Mouse (Mus musculus) adrenal gland, postnatal 4 days (tissue): ENCODE measurements around the gene Fastkd3. TPM values are rescaled to one million over a fixed set of nuclear protein-coding genes. Genes with fewer than 3 reads are reported as not detected.

ENCODE experiments used
- DNase-seq, 2 experiments: peaks; one replicate each; pipeline ENCODE4 v3.0.0; 2021 to 2022; ENCODE audit warnings: low spot score in 2 of 2, mixed read lengths in 2 of 2
- total RNA-seq, 2 experiments: library from RNA; stranded (reverse); gene quantifications; 2 replicates each; pipeline ENCODE4 v1.2.3; 2021

Fastkd3 gene
- total RNA-seq, 2 experiments from 2014 or later = 21.5 to 23.8 TPM

DNA sequence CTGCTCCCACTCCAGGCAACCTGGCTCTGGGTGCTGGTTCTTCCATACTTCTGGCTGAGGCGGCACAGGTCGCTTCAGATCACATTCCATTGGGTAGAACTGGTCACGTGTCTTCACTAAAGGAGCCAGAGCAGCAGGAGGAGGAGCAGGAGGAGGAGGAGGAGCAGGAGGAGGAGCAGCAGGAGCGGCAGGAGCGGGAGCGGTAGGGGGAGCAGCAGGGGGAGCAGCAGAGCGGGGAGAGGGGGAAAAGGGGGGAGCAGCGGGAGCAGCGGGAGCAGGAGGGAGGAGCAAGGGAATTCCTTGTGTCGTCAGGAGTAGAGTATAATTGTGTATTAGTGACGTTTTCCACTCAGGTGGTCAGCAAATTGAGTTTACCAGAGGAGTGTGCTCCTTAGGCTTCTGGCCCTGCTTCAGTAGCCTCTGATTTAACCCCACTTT lies 23.7 kb downstream of the Fastkd3 start:
- DNase-seq = no peak

DNA sequence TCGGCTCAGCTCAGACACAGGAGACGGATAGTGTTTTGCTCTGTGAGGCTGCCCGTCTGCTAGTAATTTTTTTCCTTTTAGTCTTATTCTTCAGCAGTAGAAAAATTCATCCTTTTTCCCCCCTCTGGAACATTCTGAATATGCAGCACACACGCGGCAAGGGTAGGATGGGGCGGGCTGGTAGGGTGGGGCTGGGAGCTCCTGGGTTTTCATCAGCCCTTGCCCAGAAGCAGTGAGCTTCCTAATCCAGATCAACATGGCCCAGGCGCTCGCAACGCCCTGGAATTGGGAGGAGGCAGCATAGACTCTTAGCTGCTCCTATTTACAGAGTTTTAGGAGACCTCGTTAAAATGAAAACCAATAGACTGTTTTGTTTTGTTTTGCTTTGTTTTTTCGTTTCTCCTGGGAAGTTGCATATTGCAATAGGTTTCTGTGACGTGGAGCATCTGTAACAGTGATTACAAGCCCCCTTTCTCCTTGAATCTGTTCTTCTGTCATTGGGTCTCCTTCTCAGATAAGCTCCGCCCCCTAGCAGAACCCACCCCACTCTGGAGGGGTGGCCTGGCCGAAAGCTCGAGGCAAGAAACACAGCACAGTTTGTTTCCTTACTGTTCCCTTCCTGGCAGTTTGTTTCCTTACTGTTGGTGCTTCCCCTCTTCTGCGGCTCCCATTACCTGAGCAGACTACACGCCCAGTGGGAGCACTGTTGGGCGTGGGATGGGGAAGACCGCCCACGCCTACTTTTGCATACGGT lies 25.8 kb downstream of the Fastkd3 start:
- DNase-seq = no peak

DNA sequence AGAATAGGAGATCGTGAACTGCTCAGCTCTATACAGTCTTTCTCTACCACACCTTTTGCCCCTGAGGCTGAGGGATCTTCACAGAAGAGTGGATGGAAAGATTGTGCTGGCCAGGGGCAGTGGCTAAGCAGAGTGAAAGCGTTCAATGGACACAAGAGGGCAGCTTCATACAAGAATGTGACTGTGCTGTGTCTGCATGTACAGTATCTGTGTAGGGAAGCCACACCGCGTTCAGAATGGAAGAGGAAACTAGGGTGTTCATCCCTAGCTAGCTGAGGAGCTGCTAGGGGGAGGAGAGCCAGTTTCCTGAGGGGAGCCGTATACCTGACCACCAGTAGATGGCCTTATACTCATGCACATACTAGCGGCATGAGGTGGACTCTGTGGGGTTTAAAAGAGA lies 40.8 kb downstream of the Fastkd3 start:
- no peak for DNase-seq

DNA sequence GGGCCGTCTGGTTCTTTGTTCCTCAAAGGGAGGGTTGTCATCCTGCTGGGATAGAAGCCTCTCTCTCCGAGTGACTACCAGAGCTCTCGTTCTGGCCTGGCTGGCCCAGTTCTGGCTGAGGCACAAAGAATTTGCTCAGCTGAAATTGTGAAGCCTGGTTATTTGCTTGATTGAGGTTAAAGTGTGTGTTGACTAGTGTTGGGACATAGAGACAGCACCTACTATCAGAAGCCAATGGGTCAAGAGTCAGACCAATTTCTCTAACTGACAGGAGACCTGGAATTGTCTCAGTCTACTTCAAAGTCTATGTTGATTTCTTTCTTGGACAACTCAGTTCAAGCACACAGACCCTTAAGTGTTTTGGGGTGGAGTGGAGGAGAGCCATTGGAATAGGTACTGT lies 45.0 kb downstream of the Fastkd3 start:
- DNase-seq = no peak

Other genes with a start within 250 kb of the Fastkd3 start
- gene Mtrr, start 85 bp upstream of the Fastkd3 start, total RNA-seq = 10 to 100 TPM; 26.0 to 30.0 TPM
- under 1 TPM; 0.31 to 0.42 TPM for gene 1700001L19Rik, start 15.2 kb downstream of the Fastkd3 start, total RNA-seq